Mouse (Mus musculus) lung, postnatal 0 days (tissue): ENCODE measurements around the gene Slc50a1. TPM values are rescaled to one million over a fixed set of nuclear protein-coding genes. Genes with fewer than 3 reads are reported as not detected.

ENCODE experiments used
- ATAC-seq: fragments of 200-750 bp; cut with Nextera tagmentation; 2 replicates; pipeline ENCODE4 v1.8.0; 2017; ENCODE audit warnings: moderate library complexity
- DNase-seq: peaks from one replicate; pipeline ENCODE4 v3.0.0-alpha.2; 2016; ENCODE audit warnings: low spot score
- H3K27ac ChIP-seq: fragments of 300-500 bp; sonication (generic); 2 replicates; pipeline ENCODE4 v1.5.1; 2014; ENCODE audit warnings: antibody characterized with exemption, mild to moderate bottlenecking, low read length, mixed read lengths
- H3K27me3 ChIP-seq: fragments of 300-500 bp; sonication (generic); replicated peaks from 2 replicates; pipeline ENCODE4 v1.6.1; 2014; ENCODE audit warnings: low read length, mixed read lengths; ENCODE audit not compliant: insufficient read depth
- H3K36me3 ChIP-seq: fragments of 300-500 bp; sonication (generic); 2 replicates; pipeline ENCODE4 v1.6.1; 2014; ENCODE audit warnings: low read length, mixed read lengths; ENCODE audit not compliant: insufficient read depth
- H3K4me1 ChIP-seq: fragments of 300-500 bp; sonication (generic); 2 replicates; pipeline ENCODE4 v1.6.1; 2014; ENCODE audit warnings: antibody characterized with exemption, low read depth, low read length, mixed read lengths; ENCODE audit not compliant: insufficient read depth
- H3K4me2 ChIP-seq: fragments of 300-500 bp; sonication (generic); replicated peaks from 2 replicates; pipeline ENCODE4 v1.6.1; 2014; ENCODE audit warnings: low read depth, mild to moderate bottlenecking, low read length, moderate library complexity, mixed read lengths
- H3K4me3 ChIP-seq: fragments of 300-500 bp; sonication (generic); 2 replicates; pipeline ENCODE4 v1.5.1; 2014; ENCODE audit warnings: low read depth, low read length
- H3K9ac ChIP-seq: fragments of 300-500 bp; sonication (generic); replicated peaks from 2 replicates; pipeline ENCODE4 v1.6.1; 2014; ENCODE audit warnings: low read depth, mild to moderate bottlenecking
- H3K9me3 ChIP-seq: fragments of 300-500 bp; sonication (generic); 2 replicates; pipeline ENCODE4 v1.6.1; 2016; ENCODE audit warnings: low read length, mixed read lengths
- CTCF ChIP-seq: IDR thresholded peaks from 2 replicates; pipeline ENCODE4 v1.5.1; 2016; ENCODE audit warnings: antibody characterized with exemption, mild to moderate bottlenecking
- EP300 ChIP-seq: IDR thresholded peaks from 2 replicates; pipeline ENCODE4 v1.6.1; 2016; ENCODE audit warnings: antibody characterized with exemption, mild to moderate bottlenecking, control low read depth
- WGBS: fragments of 180-500 bp; shearing (Covaris S2); extraction: QIAGEN DNeasy Blood & Tissue Kit; methylation state at CpG from one replicate; pipeline ENCODE4 v1.1.7; 2014; 5-methylcytosine and 5-hydroxymethylcytosine counted together
- polyA plus RNA-seq: library from polyadenylated mRNA; unstranded; fragments of >200 nt; fragmentation: Nextera tagmentation; extraction: Ambion mirVana; gene quantifications from 2 replicates; pipeline ENCODE4 v1.2.1, GENCODE M21; 2015

The Slc50a1 gene
- polyA plus RNA-seq, 1 experiment from 2014 or later: 95.7 TPM

GRCm38 (mm10) chr3:89278107-89278506 lies 7.7 kb upstream of the Slc50a1 start:
- H3K4me2 ChIP-seq: peak overlapping the region; percentile 81
- H3K9me3 ChIP-seq: no peaks in the 10 kb centered on the region
- H3K27me3 ChIP-seq: no peaks in the 10 kb centered on the region
- peaks cover 8% of the 10 kb centered on the region; the same call in 1 of the 2 replicates for H3K4me1 ChIP-seq
- TF ChIP-seq EP300 (peak; percentile 85), CTCF (no peak)
- DNase-seq (peak; percentile 81), ATAC-seq (peak; percentile 27)
- H3K4me3 ChIP-seq: peak overlapping the region; percentile 76
- peaks cover 17% of the 10 kb centered on the region; the same call in 1 of the 2 replicates for H3K36me3 ChIP-seq
- peak overlapping the region; percentile 81 for H3K9ac ChIP-seq
- 40% methylated on average over 7 of the region's 7 CpGs for WGBS
- peak overlapping the region; percentile 97 for H3K27ac ChIP-seq

- Histone ChIP-seq H3K36me3 (peaks cover 21% of the 10 kb centered on the region), H3K4me2 (peak overlapping the region; percentile 81), H3K9me3 (no peaks in the 10 kb centered on the region), H3K4me3 (peak overlapping the region; percentile 76), H3K9ac (peak overlapping the region; percentile 81), H3K4me1 (peaks cover 8% of the 10 kb centered on the region; the same call in 1 of the 2 replicates), H3K27me3 (no peaks in the 10 kb centered on the region), H3K27ac (peak overlapping the region; percentile 97)
- 15% methylated on average over 14 of the region's 14 CpGs for WGBS
- DNase-seq: peak; percentile 81
- ATAC-seq: no peak
- TF ChIP-seq CTCF (no peak), EP300 (no peak)
These were observed 7.1 kb upstream of the Slc50a1 start for GRCm38 (mm10) chr3:89277281-89278021.

GRCm38 (mm10) chr3:89276061-89276460 lies 5.7 kb upstream of the Slc50a1 start:
- H3K36me3 ChIP-seq: peaks cover 29% of the 10 kb centered on the region
- ATAC-seq (no peak), DNase-seq (no peak)
- H3K4me2 ChIP-seq: peak overlapping the region; percentile 81; the same call in 1 of the 2 replicates
- TF ChIP-seq EP300 (no peak), CTCF (no peak)
- H3K27me3 ChIP-seq: no peaks in the 10 kb centered on the region
- no peak overlapping the region for H3K9ac ChIP-seq
- no peaks in the 10 kb centered on the region for H3K4me1 ChIP-seq
- WGBS: 79% methylated on average over 13 of the region's 13 CpGs
- peak overlapping the region; percentile 97; the same call in 1 of the 2 replicates for H3K27ac ChIP-seq
- no peak overlapping the region for H3K4me3 ChIP-seq
- no peaks in the 10 kb centered on the region for H3K9me3 ChIP-seq

GRCm38 (mm10) chr3:89271760-89272159 lies 1.4 kb upstream of the Slc50a1 start:
- Histone ChIP-seq H3K4me3 (no peak overlapping the region), H3K27me3 (no peaks in the 10 kb centered on the region), H3K36me3 (peaks cover 29% of the 10 kb centered on the region), H3K27ac (no peak overlapping the region), H3K9ac (no peak overlapping the region), H3K9me3 (no peaks in the 10 kb centered on the region), H3K4me1 (peaks cover 16% of the 10 kb centered on the region; the same call in 1 of the 2 replicates), H3K4me2 (no peak overlapping the region)
- ATAC-seq: peak; percentile 25; the same call in 1 of the 2 replicates
- WGBS: 48% methylated on average over 6 of the region's 6 CpGs
- TF ChIP-seq EP300 (no peak), CTCF (no peak)
- DNase-seq: peak; percentile 32

- peaks cover 25% of the 10 kb centered on the region for H3K36me3 ChIP-seq
- ATAC-seq: peak; percentile 41
- H3K4me1 ChIP-seq: peaks cover 16% of the 10 kb centered on the region; the same call in 1 of the 2 replicates
- no peaks in the 10 kb centered on the region for H3K9me3 ChIP-seq
- 49% methylated on average over 6 of the region's 6 CpGs for WGBS
- no peak overlapping the region for H3K9ac ChIP-seq
- H3K27ac ChIP-seq: peak overlapping the region; percentile 79
- TF ChIP-seq CTCF (no peak), EP300 (no peak)
- peak overlapping the region; percentile 52; the same call in 1 of the 2 replicates for H3K4me3 ChIP-seq
- H3K4me2 ChIP-seq: peak overlapping the region; percentile 59
- peak; percentile 65 for DNase-seq
- H3K27me3 ChIP-seq: no peaks in the 10 kb centered on the region
These were observed 521 bp upstream of the Slc50a1 start for GRCm38 (mm10) chr3:89270891-89271290.

- ATAC-seq (no peak), DNase-seq (no peak)
- Histone ChIP-seq H3K4me1 (peaks cover 16% of the 10 kb centered on the region; the same call in 1 of the 2 replicates), H3K4me2 (no peak overlapping the region), H3K27ac (no peak overlapping the region), H3K27me3 (no peaks in the 10 kb centered on the region), H3K9ac (no peak overlapping the region), H3K36me3 (peaks cover 17% of the 10 kb centered on the region), H3K4me3 (no peak overlapping the region), H3K9me3 (no peaks in the 10 kb centered on the region)
- TF ChIP-seq CTCF (no peak), EP300 (no peak)
- WGBS: 77% methylated on average over 8 of the region's 8 CpGs
These were observed 1.5 kb downstream of the Slc50a1 start for GRCm38 (mm10) chr3:89268916-89269315.
